Mouse (Mus musculus): ENCODE measurements around the gene Ncoa6.
A peak's percentile ranks its signal among the peaks of the same experiment; 100 is the strongest.

Gene Ncoa6

DNA sequence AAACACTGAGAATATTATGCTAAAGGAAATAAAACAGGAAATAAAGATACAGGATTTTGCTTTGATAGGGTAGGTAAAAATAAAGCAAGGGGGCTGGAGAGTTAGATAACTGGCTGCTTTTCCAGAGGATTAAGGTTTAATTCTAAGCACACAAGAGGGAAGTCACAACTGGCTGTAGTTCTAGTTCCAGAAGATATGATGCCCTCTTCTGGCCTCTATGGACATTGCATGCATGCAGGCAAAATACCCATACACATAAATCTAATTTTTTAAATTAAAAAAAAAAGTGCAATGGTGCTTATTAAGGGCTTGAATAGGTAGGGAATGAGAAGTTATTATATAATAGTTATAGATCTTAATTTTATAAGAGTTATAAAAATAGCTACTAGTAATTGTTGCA is 37.2 kb downstream of the Ncoa6 start:
- no peak for DNase-seq (ENCODE audit: low spot score)

DNA sequence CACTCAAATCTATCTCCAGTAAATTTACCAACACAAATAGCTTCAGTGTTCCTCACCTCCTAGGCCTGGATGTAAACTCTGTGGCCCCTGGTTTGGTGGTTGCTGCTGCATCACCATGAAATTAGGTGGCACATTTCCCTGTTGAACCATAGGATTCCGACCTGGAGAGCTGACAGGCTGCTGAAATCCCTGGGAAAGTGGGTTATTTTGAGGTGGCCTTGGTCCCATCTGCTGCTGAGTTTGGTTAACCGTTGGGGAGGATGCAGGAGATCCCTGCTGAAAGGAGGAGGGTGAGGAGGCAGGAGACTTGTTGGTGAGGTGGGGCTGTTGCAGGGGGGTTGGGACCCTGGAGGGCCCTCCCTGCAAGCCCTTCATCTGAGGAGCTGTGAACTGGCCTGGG is 52.8 kb downstream of the Ncoa6 start:
- DNase-seq (ENCODE audit: low spot score), result no peak

DNA sequence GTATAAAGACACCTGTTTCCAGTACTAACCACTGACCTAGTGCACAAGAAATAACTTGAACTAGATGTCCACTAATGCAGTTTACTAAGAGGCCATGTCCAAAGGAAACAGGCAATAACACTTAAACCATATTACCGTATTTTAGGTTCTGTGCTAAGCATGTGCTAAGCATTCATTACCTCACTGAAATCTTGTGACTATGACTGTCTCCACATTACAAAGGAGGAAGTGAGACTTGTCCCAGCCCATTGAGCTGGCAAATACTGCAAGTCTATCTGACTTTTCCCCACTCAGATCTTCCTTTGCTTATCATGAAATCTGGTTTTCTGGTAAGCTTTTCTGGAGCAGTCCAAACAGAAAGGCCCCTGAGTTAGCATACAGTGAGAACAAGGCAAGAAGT is 69.1 kb downstream of the Ncoa6 start:
- no peak for DNase-seq (ENCODE audit: low spot score)

DNA sequence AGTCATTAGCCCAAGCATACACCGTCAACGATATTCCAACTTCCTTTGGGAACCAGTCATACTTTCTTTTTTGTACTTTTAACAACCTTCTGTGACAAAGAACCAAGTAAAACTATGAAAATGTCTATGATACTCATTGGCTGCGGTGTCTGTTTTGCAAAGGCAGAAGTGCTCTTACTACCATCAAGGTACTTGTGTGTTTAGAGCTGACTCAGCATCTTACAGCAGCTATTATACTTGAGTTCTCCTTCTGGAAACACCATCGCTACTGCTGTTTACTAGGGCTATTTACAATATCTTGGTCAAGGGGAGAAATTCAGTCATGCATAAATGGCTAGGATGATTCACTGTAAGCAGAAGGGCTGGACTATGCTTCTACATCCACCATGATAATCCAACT is 71.8 kb downstream of the Ncoa6 start:
- no peak for DNase-seq (ENCODE audit: low spot score)

DNA sequence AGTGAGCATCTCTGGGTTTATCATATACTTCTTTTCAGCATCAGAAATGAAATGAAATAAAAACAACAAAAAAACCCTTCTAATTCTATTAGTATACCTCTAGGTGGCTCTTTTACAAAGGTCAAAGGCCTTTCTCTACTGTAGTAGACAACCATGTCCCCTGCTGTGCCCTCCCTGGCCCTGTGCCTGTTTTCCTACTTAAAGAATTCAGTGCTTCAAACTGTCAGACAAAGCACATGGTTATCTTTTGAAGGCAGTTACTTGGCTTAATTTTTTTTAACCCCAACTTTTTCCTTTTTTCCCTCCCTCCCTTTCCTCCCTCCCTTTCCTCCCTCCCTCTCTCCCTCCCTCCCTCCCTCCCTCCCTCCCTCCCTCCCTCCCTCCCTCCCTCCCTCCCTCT is 73.4 kb downstream of the Ncoa6 start:
- DNase-seq (ENCODE audit: low spot score), result no peak

DNA sequence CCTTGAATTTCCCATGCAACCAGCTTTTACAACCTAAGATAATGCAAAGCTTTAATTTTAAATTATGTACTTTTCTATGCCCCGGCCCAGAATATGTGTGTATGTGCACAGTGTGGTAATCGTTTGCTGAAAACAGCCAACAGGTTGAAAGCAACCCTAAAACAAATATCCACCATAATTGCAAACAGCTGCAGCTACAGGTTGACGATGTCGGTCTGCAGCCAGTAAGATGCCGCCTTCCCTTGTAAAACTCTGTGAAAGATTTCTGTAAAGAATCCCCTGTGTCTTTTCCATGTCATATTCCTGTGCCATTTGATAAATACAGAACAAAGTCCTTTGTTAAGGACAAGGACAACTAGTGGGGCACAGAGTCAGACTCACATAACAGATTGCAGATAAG is 79.1 kb downstream of the Ncoa6 start:
- DNase-seq (ENCODE audit: low spot score), result no peak

DNA sequence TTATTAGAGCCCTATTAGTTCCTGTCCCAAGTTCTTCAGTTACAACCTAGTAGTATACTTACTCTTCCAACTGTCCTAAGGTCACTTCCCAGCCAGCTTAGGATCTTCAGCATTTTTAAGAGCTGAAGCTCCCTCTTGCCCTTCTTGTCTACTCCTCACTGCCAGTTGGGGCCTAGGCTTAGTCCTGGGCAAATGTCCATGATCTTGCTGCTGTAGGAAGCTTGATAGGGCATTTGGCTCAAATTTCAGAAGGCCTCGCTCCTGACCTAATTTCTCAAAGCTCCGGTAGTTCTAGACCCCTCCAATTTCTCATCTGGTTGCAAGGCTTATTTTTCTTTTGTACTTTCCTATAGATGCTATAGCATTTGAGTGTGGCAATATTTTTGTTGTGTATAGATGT is 85.1 kb downstream of the Ncoa6 start:
- DNase-seq (ENCODE audit: low spot score), result no peak

DNA sequence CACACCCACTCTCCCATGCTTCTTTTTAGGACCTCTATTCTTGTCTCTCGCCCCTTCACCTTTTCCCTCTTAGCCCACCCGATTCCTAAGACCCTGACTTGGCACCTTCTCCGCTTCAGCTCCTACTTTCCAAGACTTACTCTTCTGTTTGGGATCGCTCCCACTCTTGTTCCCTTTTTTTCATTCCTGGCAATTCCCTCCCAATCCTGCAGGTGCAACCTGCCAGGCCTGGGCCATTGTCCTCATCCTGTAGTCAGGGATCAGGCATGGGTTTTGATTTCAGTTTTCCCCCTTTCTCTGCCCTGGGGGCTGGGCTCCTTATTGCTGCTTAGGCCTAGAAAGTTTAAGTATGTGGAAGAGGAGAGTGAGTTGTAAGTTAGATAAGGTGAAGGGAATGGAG is 86.6 kb downstream of the Ncoa6 start:
- DNase-seq (ENCODE audit: low spot score), result no peak

DNA sequence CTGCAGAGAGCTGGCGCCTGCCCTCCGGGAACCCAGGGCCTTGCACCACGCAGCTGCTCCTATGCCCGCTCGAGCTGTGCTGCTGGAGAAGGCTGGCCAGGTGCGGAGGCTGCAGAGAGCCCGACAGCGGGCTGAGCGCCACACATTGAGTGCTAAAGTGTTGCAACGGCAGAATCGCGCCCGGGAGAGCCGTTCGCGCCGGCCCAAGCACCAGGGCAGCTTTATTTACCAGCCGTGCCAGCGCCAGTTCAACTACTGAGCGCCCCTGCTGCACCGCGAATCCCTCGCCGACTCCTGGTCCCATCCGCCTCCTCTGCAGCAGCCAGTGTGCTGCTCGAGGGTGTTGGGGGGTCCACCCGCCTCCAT is 87.2 kb downstream of the Ncoa6 start:
- DNase-seq (ENCODE audit: low spot score), result no peak

DNA sequence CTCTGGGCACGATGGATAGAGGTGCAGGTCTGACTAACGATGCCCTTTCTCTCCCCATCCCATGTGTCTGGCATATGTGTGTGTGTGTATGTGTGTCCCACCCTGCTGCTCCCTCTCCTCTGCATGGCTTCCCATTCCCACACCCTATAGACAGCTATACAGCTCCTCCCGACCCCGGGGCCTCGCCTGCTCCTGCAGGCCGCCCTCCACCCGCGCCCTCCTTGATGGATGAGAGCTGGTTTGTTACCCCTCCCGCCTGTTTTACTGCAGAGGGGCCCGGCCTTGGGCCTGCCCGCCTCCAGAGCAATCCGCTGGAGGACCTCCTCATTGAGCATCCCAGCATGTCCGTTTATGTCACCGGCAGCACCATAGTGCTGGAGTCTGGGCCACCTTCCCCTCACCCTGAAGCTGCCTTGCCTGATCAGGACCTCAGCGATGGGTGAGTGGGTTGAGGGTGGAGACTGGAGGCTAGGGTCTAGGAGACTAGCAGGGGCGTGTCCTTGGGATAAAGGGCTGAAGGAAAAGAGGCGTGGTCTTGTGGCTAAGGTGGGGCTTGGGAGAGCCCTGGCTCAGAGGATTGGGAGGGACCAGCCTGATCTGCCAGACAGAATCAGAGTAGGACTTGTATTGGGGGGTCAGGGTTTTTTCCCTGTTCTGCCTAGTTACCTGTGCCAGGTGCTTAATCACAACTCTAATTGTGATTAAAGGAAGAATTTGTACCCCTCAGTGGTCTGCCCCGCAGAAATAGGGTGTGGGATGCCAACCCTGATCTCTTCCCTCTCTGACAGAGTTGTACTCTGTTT is 87.8 kb downstream of the Ncoa6 start:
- DNase-seq (ENCODE audit: low spot score), result no peak

DNA sequence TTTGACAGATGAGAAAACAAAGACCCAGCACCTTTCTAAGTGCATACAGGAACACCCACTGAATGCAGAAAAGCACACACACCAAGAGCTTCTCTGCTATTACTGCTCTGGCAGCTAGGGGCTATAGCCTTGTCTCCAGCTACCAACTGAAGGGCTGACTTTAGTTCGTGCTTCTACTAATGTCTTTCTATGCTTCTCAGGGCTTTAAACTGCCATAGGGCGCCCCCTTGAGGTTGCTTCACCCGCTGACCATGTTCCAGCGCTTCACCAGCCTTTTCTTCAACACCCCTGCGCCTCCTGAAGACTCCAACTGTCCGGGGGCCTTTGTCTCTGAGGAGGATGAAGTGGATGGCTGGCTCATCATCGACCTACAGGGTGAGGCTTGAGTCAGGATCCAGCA is 88.6 kb downstream of the Ncoa6 start:
- DNase-seq (ENCODE audit: low spot score), result peak; percentile 65

DNA sequence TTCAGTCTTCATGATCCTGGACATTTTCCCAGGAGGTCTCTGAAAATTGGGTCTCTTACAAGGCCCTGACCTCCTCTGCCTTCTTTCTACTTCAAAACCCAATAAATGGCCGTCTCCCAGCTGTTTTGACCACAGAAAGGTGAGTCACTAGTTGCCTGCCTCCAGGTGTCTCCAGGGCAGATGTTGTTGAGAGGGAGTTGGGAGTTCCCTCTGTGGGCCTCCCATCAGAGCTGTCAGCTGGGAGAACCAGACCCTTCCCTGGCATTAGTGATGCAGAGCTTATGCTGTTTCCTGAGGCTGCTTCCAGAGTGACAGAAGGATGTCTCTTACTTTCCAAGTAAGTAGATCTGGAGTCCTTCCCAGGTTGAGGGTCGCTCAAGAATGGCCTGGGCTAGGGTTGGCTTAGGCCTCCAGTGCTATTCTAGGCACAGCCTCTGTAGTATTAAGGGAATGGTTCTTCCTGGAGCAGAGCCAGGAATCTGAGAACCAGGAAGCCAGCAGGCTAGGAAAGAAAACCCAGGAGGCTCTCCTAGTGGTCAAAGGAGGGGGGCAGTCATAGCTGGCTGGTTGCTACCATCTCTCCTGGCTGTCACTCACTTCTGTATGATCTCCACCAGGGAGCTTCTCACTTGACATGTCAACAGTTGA is 90.8 kb downstream of the Ncoa6 start:
- no peak for DNase-seq (ENCODE audit: low spot score)

DNA sequence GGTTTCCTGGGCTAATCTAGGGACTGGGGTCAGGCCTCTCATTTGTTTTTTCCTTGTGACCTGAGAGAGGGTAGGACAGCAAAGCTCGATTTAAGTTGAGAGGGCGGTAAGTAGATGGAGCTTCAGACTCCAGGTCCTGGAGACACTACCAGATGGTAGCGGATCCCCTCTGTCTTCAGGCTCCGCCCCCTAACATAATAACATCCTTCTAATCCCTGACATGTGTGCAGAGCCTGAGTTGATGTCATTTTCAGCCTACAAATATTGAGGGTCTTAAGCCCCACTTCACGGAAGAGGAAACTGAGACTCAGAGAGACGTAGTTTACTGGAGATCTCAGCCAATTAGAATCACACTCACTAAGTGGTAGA is 91.4 kb downstream of the Ncoa6 start:
- no peak for DNase-seq (ENCODE audit: low spot score)

DNA sequence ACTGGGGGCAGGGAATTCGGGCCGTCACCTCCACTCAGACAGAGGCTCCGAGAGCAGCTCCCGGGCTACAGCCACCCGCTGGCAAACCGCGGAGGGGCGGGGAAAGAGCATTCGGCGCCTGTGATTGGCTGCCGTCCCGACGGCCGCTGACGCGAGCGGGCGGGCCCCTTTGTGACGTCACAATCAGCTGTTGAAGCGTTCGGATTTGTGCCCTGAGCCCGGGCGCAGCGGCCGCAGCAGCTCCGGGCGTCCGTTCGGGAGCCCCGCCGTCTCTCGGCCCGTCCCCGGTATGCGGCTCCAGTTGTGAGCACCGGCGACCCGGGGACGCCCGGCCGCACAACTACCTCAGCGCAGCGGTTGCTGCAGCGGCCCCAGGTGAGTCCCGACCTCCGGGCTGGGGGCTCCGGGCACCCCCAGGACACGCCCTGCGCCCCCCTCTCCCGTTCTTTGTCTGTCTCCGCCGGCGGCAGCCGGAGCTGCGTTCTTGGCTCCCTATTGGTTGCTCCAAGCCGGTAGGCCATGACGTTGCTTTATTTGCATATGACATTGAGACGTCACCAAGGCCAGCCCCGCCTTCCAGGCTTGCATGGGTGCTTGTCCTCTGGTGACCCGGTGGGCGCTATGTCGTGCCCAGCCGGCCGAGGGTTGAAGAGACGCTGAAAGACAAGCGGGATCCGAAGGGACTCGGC is 91.9 kb downstream of the Ncoa6 start:
- DNase-seq (ENCODE audit: low spot score), result peak; percentile 96

DNA sequence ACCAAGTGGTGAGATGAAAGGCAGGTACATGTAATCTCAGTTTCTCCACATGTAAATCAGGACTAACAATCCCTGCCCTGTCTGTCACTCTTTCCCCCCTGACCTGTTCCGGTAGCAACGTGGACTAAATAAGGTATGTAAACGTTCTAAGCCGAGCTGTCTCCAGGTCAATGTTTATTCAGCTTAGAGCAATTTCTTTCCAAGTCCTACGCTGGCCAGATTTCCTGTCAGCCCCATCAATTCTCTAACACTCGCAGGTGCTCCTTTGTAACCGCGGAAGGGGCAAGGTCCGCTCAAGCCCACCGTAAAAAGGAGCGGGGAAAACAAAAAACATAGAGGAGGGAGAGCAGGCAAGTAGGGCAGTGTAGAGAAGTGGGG is 92.6 kb downstream of the Ncoa6 start:
- no peak for DNase-seq (ENCODE audit: low spot score)

DNA sequence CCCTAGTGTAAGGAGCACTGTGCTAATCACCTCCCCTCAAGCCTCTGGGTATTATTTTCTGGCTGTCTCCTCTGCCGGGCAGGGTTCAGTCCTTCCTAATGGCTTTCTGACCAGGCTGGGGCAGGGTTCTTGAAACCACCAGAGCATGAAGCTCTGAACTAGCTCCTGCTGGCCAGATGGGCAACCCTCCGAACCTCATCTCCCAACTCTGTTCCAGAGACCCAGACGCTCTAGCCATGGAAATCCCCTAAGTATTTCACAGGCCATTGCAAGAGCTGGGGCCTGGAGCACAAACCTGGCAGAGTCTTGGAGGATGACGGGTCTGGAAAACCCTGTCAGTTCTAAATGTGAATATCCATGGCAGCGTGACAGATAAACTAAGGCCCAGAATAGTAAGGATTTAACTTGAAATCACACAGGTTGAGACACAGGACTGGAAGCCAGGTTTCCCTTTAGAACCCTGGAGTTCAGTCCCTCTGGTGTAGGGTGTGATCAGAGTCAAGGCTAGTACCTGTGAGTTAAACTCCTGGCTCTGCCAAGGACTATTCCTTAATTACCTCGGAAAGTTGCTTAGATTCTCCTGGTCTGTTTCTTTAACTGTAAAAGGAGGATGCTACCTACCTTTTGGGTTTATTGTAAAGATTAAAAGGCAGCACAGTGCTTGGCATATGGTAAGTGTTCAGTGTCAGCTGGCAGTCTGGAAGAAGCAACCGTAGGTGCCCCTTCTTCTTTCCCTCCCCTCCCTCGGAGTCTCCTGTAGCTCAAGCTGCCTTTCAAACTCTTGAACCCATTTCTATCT is 93.2 kb downstream of the Ncoa6 start, which contains the start of gene Trp53inp2:
TSS of gene Trp53inp2 (plus strand) at position 799 of the 799 bp plus-strand sequence.
- DNase-seq (ENCODE audit: low spot score), result no peak

DNA sequence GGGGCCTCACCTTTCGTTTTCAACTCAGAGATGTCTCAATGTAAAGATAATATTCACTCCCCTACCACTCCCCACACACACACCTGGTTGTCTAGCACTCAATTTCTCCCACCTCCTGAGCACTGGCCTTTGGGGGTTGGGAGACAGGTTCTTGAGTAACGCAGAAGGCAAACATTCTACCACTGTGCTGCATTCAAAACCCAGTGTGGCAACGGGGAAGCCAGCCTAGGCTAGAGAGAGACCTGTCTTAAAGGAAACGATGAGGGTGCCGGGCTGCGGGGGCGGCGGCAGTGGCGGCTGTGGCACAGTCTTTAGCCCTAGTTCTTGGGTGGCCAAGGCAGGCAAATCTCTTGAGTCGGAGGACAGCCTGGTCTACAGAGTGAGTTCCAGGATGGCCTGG is 97.5 kb downstream of the Ncoa6 start:
- DNase-seq (ENCODE audit: low spot score), result no peak

DNA sequence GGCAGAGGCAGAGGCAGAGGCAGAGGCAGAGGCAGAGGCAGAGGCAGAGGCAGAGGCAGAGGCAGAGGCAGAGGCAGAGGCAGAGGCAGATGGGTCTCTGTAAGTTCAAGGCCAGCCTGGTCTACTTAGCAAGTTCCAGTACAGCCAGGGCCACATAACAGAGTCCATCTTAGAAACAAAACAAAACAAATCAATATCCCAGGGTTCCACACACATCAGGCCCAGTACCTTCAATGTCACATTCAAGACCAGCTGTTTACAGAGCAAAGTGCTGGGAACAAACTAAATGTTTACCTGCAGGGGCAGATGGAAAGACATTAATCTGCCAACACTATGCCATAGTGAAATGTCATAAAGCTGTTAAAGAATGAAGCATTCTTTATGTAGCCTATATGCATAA is 99.2 kb downstream of the Ncoa6 start:
- no peak for DNase-seq (ENCODE audit: low spot score)

DNA sequence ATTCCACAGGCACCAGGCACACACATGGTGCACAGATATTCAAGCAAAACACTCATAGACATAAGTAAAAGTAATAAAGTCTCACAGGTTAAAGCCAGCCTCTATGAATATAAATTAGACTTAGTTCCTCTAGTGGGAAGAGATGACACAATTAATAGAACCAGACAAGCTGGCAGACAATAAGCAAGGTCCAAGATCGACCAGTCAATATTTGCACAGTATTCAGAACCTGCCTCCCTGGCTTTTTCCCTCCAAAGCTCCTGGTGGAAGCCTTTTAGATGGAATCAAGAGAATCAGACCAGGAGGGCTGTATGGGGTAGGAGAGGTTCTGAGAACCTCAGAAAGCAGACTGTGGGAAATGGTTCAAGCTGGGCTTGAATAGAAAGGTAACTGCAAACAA is 99.8 kb downstream of the Ncoa6 start:
- no peak for DNase-seq (ENCODE audit: low spot score)

DNA sequence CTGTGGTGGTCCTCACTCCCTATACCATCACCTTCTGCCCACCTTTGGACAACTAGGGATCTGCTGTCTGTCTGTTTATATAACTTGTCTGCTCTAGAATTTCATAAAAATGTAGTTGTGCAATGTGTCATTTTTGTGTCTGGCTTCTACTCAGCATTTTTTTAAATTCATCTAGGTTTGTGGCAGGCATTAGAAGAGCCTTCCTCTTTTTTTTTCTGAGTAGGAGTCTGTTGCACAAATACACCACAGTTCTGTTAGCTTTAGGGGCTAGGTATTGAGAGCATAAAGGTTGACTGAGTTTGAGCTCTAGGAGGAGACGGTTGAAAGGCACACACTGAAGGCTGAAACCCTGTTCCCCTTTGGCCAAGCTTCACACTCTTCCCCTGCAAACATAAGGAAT is 100.4 kb downstream of the Ncoa6 start:
- no peak for DNase-seq (ENCODE audit: low spot score)

DNA sequence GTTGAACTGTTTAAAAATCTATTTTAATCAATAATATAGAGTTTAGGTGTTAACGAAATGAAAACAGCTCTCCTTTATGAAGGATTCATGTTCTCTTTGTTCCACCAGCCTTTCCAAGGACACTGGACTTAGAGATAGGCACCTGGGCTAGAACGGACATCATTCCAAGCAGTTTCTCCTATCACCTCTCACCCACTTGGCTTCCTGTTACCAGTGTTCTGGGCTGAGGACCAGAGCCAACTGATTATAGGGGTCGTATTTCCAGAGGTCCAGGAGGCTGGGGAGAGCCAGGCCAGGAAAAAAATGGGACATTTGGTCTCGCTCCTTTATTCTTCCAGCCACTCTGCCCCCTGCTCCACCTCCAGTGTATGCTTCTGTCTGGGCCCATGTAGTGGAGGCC is 101.2 kb downstream of the Ncoa6 start:
- no peak for DNase-seq (ENCODE audit: low spot score)

DNA sequence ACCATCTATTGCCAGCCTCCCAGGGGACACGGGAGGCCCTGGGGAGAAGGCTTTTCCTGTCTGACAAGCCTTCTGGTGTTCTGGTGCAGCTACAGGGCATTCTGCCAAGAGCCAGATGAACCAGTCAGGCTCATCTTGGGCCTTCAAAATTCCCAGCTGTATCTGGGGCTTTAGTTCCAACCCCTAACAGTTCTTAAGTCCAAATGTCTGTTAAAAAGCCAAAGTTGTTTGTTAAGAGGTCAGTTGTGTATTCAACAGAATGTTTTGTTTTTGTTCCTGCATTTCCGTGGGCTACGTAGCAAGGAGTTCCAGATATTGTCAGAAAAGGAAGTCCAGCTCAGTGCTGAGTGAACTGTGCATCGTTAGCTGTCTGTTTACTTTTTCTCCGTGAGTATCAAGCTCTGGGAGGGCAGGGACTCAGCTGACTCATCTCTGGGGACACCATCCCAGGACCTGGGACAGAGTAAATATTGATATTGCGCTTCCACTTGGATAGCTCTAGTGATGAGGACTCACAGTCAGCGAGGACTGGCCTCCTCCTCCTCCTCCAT is 104.3 kb downstream of the Ncoa6 start:
- DNase-seq (ENCODE audit: low spot score), result no peak
